Mouse (Mus musculus) midbrain, embryonic 10.5 days (tissue): Measurements from ENCODE around the gene Wnt10b. TPM values are rescaled to one million over a fixed set of nuclear protein-coding genes. Genes with fewer than 3 reads are reported as not detected.

Experiments used
- DNase-seq: peaks from one replicate; pipeline ENCODE4 v3.0.0-alpha.2; 2017; ENCODE audit warnings: low spot score
- H3K27ac ChIP-seq: fragments of 300-500 bp; sonication (generic); replicated peaks from 2 replicates; pipeline ENCODE4 v1.5.1; 2016; ENCODE audit warnings: mild to moderate bottlenecking
- H3K27me3 ChIP-seq: fragments of 300-500 bp; sonication (generic); 2 replicates; pipeline ENCODE4 v1.6.1; 2016; ENCODE audit warnings: low read depth, mild to moderate bottlenecking; ENCODE audit not compliant: poor library complexity, severe bottlenecking
- H3K36me3 ChIP-seq: fragments of 300-500 bp; sonication (generic); 2 replicates; pipeline ENCODE4 v1.6.1; 2016; ENCODE audit warnings: mild to moderate bottlenecking, moderate library complexity
- H3K4me1 ChIP-seq: fragments of 300-500 bp; sonication (generic); 2 replicates; pipeline ENCODE4 v1.6.1; 2016
- H3K4me3 ChIP-seq: fragments of 300-500 bp; sonication (generic); 2 replicates; pipeline ENCODE4 v1.5.1; 2016; ENCODE audit warnings: mild to moderate bottlenecking, moderate library complexity
- H3K9me3 ChIP-seq: fragments of 300-500 bp; sonication (generic); replicated peaks from 2 replicates; pipeline ENCODE4 v1.6.1; 2016; ENCODE audit warnings: mild to moderate bottlenecking
- WGBS: fragments of 180-500 bp; shearing (Covaris S2); methylation state at CpG from one replicate; pipeline ENCODE4 v1.1.7; 2016; 5-methylcytosine and 5-hydroxymethylcytosine counted together
- polyA plus RNA-seq: library from polyadenylated mRNA; unstranded; fragments of >200 nt; fragmentation: Nextera tagmentation; extraction: Ambion mirVana; gene quantifications from 2 replicates; pipeline ENCODE4 v1.2.1, GENCODE M21; 2016

The Wnt10b gene
- polyA plus RNA-seq, 1 experiment from 2014 or later = 0.14 TPM

GRCm38 (mm10) chr15:98806809-98807770 lies 29.1 kb upstream of the Wnt10b start:
- H3K27ac ChIP-seq = peak overlapping the region; percentile 82
- H3K4me3 ChIP-seq = peak overlapping the region; percentile 59
- peaks cover 14% of the 10 kb centered on the region for H3K36me3 ChIP-seq
- DNase-seq = peak; percentile 58
- H3K27me3 ChIP-seq = peaks cover 90% of the 10 kb centered on the region
- H3K9me3 ChIP-seq = no peaks in the 10 kb centered on the region
- peaks cover 71% of the 10 kb centered on the region for H3K4me1 ChIP-seq
- WGBS = under 1% methylated on average over 57 of the region's 58 CpGs

GRCm38 (mm10) chr15:98806071-98806808 lies 28.3 kb upstream of the Wnt10b start:
- DNase-seq = peak; percentile 55
- peaks cover 98% of the 10 kb centered on the region for H3K27me3 ChIP-seq
- WGBS = 2% methylated on average over 30 of the region's 30 CpGs
- H3K36me3 ChIP-seq = peaks cover 6% of the 10 kb centered on the region
- H3K4me1 ChIP-seq = peaks cover 71% of the 10 kb centered on the region
- H3K9me3 ChIP-seq = no peaks in the 10 kb centered on the region
- H3K4me3 ChIP-seq = peak overlapping the region; percentile 59
- H3K27ac ChIP-seq = peak overlapping the region; percentile 82

GRCm38 (mm10) chr15:98805324-98806040 lies 27.5 kb upstream of the Wnt10b start:
- Histone ChIP-seq H3K27me3 (peaks cover 99% of the 10 kb centered on the region), H3K9me3 (no peaks in the 10 kb centered on the region), H3K27ac (peak overlapping the region; percentile 82), H3K4me1 (peaks cover 71% of the 10 kb centered on the region), H3K36me3 (no peaks in the 10 kb centered on the region), H3K4me3 (peak overlapping the region; percentile 59)
- under 1% methylated on average over 64 of the region's 64 CpGs for WGBS
- peak; percentile 85 for DNase-seq

- Histone ChIP-seq H3K4me1 (peaks cover 72% of the 10 kb centered on the region), H3K27me3 (peaks cover 100% of the 10 kb centered on the region), H3K36me3 (no peaks in the 10 kb centered on the region), H3K9me3 (no peaks in the 10 kb centered on the region), H3K4me3 (peak overlapping the region; percentile 32; the same call in 1 of the 2 replicates), H3K27ac (no peak overlapping the region)
- WGBS = under 1% methylated on average over 32 of the region's 32 CpGs
- DNase-seq = peak; percentile 87
Measured at GRCm38 (mm10) chr15:98804054-98804453, 26.1 kb upstream of the Wnt10b start.

GRCm38 (mm10) chr15:98802926-98803325 lies 25.0 kb upstream of the Wnt10b start:
- H3K27ac ChIP-seq = no peak overlapping the region
- 0 out of 2 replicates have a peak overlapping the region, but pooled peaks have one; percentile 32 for H3K4me3 ChIP-seq
- 4% methylated on average over 8 of the region's 8 CpGs for WGBS
- no peak for DNase-seq
- no peaks in the 10 kb centered on the region for H3K36me3 ChIP-seq
- peaks cover 100% of the 10 kb centered on the region for H3K27me3 ChIP-seq
- H3K9me3 ChIP-seq = no peaks in the 10 kb centered on the region
- peaks cover 72% of the 10 kb centered on the region for H3K4me1 ChIP-seq

- peaks cover 100% of the 10 kb centered on the region for H3K27me3 ChIP-seq
- WGBS = 10% methylated on average over 12 of the region's 12 CpGs
- H3K27ac ChIP-seq = no peak overlapping the region
- peaks cover 71% of the 10 kb centered on the region for H3K4me1 ChIP-seq
- H3K4me3 ChIP-seq = no peak overlapping the region
- no peaks in the 10 kb centered on the region for H3K9me3 ChIP-seq
- no peaks in the 10 kb centered on the region for H3K36me3 ChIP-seq
- DNase-seq = peak; percentile 93
Measured at GRCm38 (mm10) chr15:98799396-98799795, 21.4 kb upstream of the Wnt10b start.

- Histone ChIP-seq H3K4me3 (0 out of 2 replicates have a peak overlapping the region, but pooled peaks have one; percentile 39), H3K27ac (peak overlapping the region; percentile 76), H3K9me3 (no peaks in the 10 kb centered on the region), H3K4me1 (peaks cover 70% of the 10 kb centered on the region), H3K36me3 (no peaks in the 10 kb centered on the region), H3K27me3 (peaks cover 100% of the 10 kb centered on the region)
- DNase-seq = no peak
- WGBS = 43% methylated on average over 3 of the region's 3 CpGs
Measured at GRCm38 (mm10) chr15:98798903-98799302, 21.0 kb upstream of the Wnt10b start.

GRCm38 (mm10) chr15:98797835-98798492 lies 20.0 kb upstream of the Wnt10b start:
- WGBS = 1% methylated on average over 28 of the region's 28 CpGs
- Histone ChIP-seq H3K4me3 (peak overlapping the region; percentile 39), H3K36me3 (no peaks in the 10 kb centered on the region), H3K4me1 (peaks cover 70% of the 10 kb centered on the region), H3K27ac (peak overlapping the region; percentile 76), H3K27me3 (peaks cover 100% of the 10 kb centered on the region), H3K9me3 (no peaks in the 10 kb centered on the region)
- DNase-seq = peak; percentile 98

GRCm38 (mm10) chr15:98796803-98797595 lies 19.0 kb upstream of the Wnt10b start:
- Histone ChIP-seq H3K36me3 (no peaks in the 10 kb centered on the region), H3K27me3 (peaks cover 100% of the 10 kb centered on the region), H3K4me3 (peak overlapping the region; percentile 39), H3K9me3 (no peaks in the 10 kb centered on the region), H3K27ac (peak overlapping the region; percentile 72), H3K4me1 (peaks cover 78% of the 10 kb centered on the region)
- 1% methylated on average over 13 of the region's 13 CpGs for WGBS
- DNase-seq = peak; percentile 41

- Histone ChIP-seq H3K4me3 (peak overlapping the region; percentile 47), H3K4me1 (peaks cover 87% of the 10 kb centered on the region), H3K9me3 (no peaks in the 10 kb centered on the region), H3K36me3 (no peaks in the 10 kb centered on the region), H3K27ac (peak overlapping the region; percentile 77), H3K27me3 (peaks cover 100% of the 10 kb centered on the region)
- WGBS = 6% methylated on average over 13 of the region's 13 CpGs
- peak; percentile 43 for DNase-seq
Measured at GRCm38 (mm10) chr15:98793141-98793698, 15.3 kb upstream of the Wnt10b start.
